ENCODE assay signal across 24 mouse cellular contexts in the genomic region with DNA sequence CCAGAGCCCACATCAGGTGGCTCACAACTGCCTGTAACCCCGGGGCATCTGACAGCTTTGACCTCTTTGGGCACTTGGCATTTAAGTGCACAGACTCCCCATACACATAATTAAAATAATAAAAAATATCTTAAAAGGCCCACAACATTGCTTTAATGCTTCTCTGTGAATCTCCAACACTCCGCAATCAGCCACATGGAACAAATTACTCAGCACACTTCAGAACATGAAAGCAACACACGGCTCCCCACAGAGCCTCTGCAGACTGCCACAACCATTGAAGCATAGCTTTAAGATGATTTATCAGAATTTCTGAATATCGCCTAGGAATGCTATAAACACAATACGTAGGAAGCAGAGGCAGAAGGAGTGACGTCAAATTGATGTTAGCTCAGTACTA. TPM values are rescaled to one million over a fixed set of nuclear protein-coding genes. Genes with fewer than 3 reads are reported as not detected.
A peak's percentile ranks its signal among the peaks of the same experiment; 100 is the strongest.
DNase-seq lines count a peak whose midpoint lies in the region; ATAC-seq and TF ChIP-seq lines count a peak whose summit lies in the region.
"Had no signal": no experiment of that assay in that cellular context is flagged by ENCODE, and none has a peak within 500 bp of the region (broad histone marks: within the 10 kb centered on the region; RNA-seq: fewer than 3 reads in every experiment).

No protein-coding gene starts in this region.

- H3K9me3 ChIP-seq in midbrain, embryonic 14.5 days (ENCODE audit: control insufficient read depth, low read length), result no peaks in the 10 kb centered on the region
- H3K9me3 ChIP-seq in midbrain, embryonic 11.5 days (ENCODE audit: control insufficient read depth, low read length), result no peaks in the 10 kb centered on the region
- no peaks in the 10 kb centered on the region for H3K9me3 ChIP-seq in CH12.LX (replicated peaks; ENCODE audit: low read length)
- H3K9me3 ChIP-seq: embryonic facial prominence, embryonic 13.5 days; embryonic facial prominence, embryonic 15.5 days; forebrain, embryonic 10.5 days; forebrain, embryonic 12.5 days had no signal

- H3K36me3 ChIP-seq in midbrain, embryonic 14.5 days (ENCODE audit: control insufficient read depth, insufficient read depth, low read length), result peaks cover 43% of the 10 kb centered on the region
- H3K36me3 ChIP-seq in midbrain, embryonic 11.5 days (ENCODE audit: control insufficient read depth, insufficient read depth, low read length), result peaks cover 18% of the 10 kb centered on the region
- H3K36me3 ChIP-seq in CH12.LX (replicated peaks in 1 of 2; ENCODE audit: control insufficient read depth in 1 of 2, insufficient read depth in 1 of 2, low read length in 1 of 2), result peaks cover 24 to 38% of the 10 kb centered on the region in 2 experiments

- no peak overlapping the region for H3K4me2 ChIP-seq in midbrain, embryonic 14.5 days (ENCODE audit: low read length)
- H3K4me2 ChIP-seq in midbrain, embryonic 11.5 days, result no peak overlapping the region
- H3K4me2 ChIP-seq in CH12.LX (ENCODE audit: insufficient read depth, low read depth, poor library complexity, severe bottlenecking), result no peak overlapping the region
- H3K4me2 ChIP-seq: embryonic facial prominence, embryonic 13.5 days; embryonic facial prominence, embryonic 15.5 days; forebrain, embryonic 12.5 days had no signal

- TF ChIP-seq POLR2A in CH12.LX (IDR thresholded peaks at IDR 0.05; ENCODE audit: low read depth, low read length), result no peak

- H3K79me2 ChIP-seq in CH12.LX (replicated peaks; ENCODE audit: control insufficient read depth, extremely low read depth, insufficient read depth, poor library complexity, severe bottlenecking), result no peaks in the 10 kb centered on the region

- H3K27ac ChIP-seq in midbrain, embryonic 14.5 days (replicated peaks; ENCODE audit: low read depth, low read length), result 0 out of 2 replicates have a peak overlapping the region, but pooled peaks have one; percentile 20
- no peak overlapping the region for H3K27ac ChIP-seq in midbrain, embryonic 11.5 days (ENCODE audit: low read depth, low read length)
- no peak overlapping the region for H3K27ac ChIP-seq in CH12.LX (ENCODE audit: insufficient read depth, low read depth)
- H3K27ac ChIP-seq: embryonic facial prominence, embryonic 13.5 days; embryonic facial prominence, embryonic 15.5 days; forebrain, embryonic 10.5 days; forebrain, embryonic 12.5 days had no signal

- WGBS in midbrain, embryonic 14.5 days, result 88% methylated on average over 6 of the region's 6 CpGs
- 85% methylated on average over 6 of the region's 6 CpGs for WGBS in midbrain, embryonic 11.5 days

- no peak for TF ChIP-seq RAD21 in CH12.LX (IDR thresholded peaks at IDR 0.05; ENCODE audit: low read depth, low read length)

- ATAC-seq in midbrain, embryonic 14.5 days (ENCODE audit: low FRiP score, low TSS enrichment), result no peak
- ATAC-seq in midbrain, embryonic 11.5 days (ENCODE audit: low FRiP score), result no peak
- ATAC-seq: CD4-positive, CD25-positive, alpha-beta regulatory T cell, adult 4 months; forebrain, embryonic 14.5 days; forebrain, embryonic 16.5 days had no signal

- no peaks in the 10 kb centered on the region for H3K27me3 ChIP-seq in midbrain, embryonic 14.5 days (ENCODE audit: control insufficient read depth, insufficient read depth, low read length)
- no peaks in the 10 kb centered on the region for H3K27me3 ChIP-seq in midbrain, embryonic 11.5 days (ENCODE audit: control insufficient read depth, insufficient read depth, low read length)
- H3K27me3 ChIP-seq in CH12.LX (replicated peaks), result no peaks in the 10 kb centered on the region
- H3K27me3 ChIP-seq: embryonic facial prominence, embryonic 13.5 days; embryonic facial prominence, embryonic 15.5 days; forebrain, embryonic 12.5 days had no signal

- no peak overlapping the region for H3K4me3 ChIP-seq in midbrain, embryonic 14.5 days (replicated peaks; ENCODE audit: low read depth, low read length)
- no peak overlapping the region for H3K4me3 ChIP-seq in midbrain, embryonic 11.5 days (ENCODE audit: low read depth, low read length)
- H3K4me3 ChIP-seq in CH12.LX (replicated peaks in 1 of 3; ENCODE audit: low read depth in 2 of 3, low read length in 2 of 3, poor library complexity in 1 of 3), result no peak overlapping the region
- H3K4me3 ChIP-seq: embryonic facial prominence, embryonic 13.5 days; embryonic facial prominence, embryonic 15.5 days; erythroblast, embryonic 14.5 days; forebrain, embryonic 10.5 days; forebrain, embryonic 12.5 days had no signal

- no peak for DNase-seq in midbrain, embryonic 14.5 days
- no peak for DNase-seq in midbrain, embryonic 11.5 days (ENCODE audit: low spot score, missing footprints)
- DNase-seq in CD4-positive helper T cell, adult 2 months (ENCODE audit: low read depth, low spot score), result peak; percentile 17
- DNase-seq in CH12.LX (ENCODE audit: extremely low read depth), result peak; percentile 49
- no peak for DNase-seq in right cerebral cortex, postnatal 14 days
- no peak for DNase-seq in testis, postnatal 14 days (ENCODE audit: low spot score)
- DNase-seq: adrenal gland, adult 2 months; adrenal gland, postnatal 10 days; adrenal gland, postnatal 25 days; cerebellum, adult 11 months; cerebellum, adult 18-20 months; cerebellum, adult 8-10 months; cerebellum, adult 9-11 months; cerebellum, postnatal 14 days; cerebellum, postnatal 36 days; embryo, embryonic 11 days had no signal

- dilution Hi-C loops in CH12.LX (cut with MboI; ENCODE audit: extremely low pct_ligation_motif_present, extremely low pct_unique_long_range_greater_than_20kb, low sequenced_read_pairs), result no loop called here

- TF ChIP-seq CTCF in CH12.LX (conservative IDR thresholded peaks at IDR 0.05 in 1 of 2, IDR thresholded peaks at IDR 0.05 in 1 of 2; ENCODE audit: low read depth in 2 of 2, low read length in 2 of 2), result no peak

- no peaks in the 10 kb centered on the region for H3K4me1 ChIP-seq in midbrain, embryonic 14.5 days (ENCODE audit: control insufficient read depth, insufficient read depth, low read length)
- H3K4me1 ChIP-seq in midbrain, embryonic 11.5 days (ENCODE audit: control insufficient read depth, insufficient read depth, low read length), result no peaks in the 10 kb centered on the region
- H3K4me1 ChIP-seq in CH12.LX (ENCODE audit: control insufficient read depth in 1 of 2, insufficient read depth in 2 of 2), result peaks cover 18 to 42% of the 10 kb centered on the region in 2 experiments
- H3K4me1 ChIP-seq: forebrain, embryonic 12.5 days had no signal

- peak; percentile 68 for TF ChIP-seq EP300 in CH12.LX (IDR thresholded peaks at IDR 0.05; ENCODE audit: low read length)

- H3K9ac ChIP-seq in midbrain, embryonic 14.5 days (replicated peaks; ENCODE audit: low read length), result no peak overlapping the region
- H3K9ac ChIP-seq in midbrain, embryonic 11.5 days (ENCODE audit: low read length), result no peak overlapping the region
- no peak overlapping the region for H3K9ac ChIP-seq in CH12.LX (ENCODE audit: insufficient read depth, low read depth)
- H3K9ac ChIP-seq: embryonic facial prominence, embryonic 13.5 days; embryonic facial prominence, embryonic 15.5 days; forebrain, embryonic 12.5 days had no signal

- in situ Hi-C loops in CH12.LX (cut with MboI; ENCODE audit: low pct_ligation_motif_present, low pct_unique_long_range_greater_than_20kb, low sequenced_read_pairs), result no loop called here

TF ChIP-seq in CH12.LX, 34 proteins besides CTCF, POLR2A, EP300 and RAD21:
- no peak for TF ChIP-seq SMC3 (IDR thresholded peaks at IDR 0.05; ENCODE audit: low read depth, low read length)
- no peak for TF ChIP-seq ETS1 (conservative IDR thresholded peaks at IDR 0.05; ENCODE audit: low read depth, low read length)
- TF ChIP-seq JUND (conservative IDR thresholded peaks at IDR 0.05; ENCODE audit: low read depth, low read length), result peak; percentile 87
- no peak for TF ChIP-seq TCF12 (IDR thresholded peaks at IDR 0.05; ENCODE audit: low read depth, low read length)
- no peak for TF ChIP-seq USF2 (conservative IDR thresholded peaks at IDR 0.05; ENCODE audit: low read depth, low read length)
- no peak for TF ChIP-seq ZKSCAN1 (IDR thresholded peaks at IDR 0.05; ENCODE audit: borderline replicate concordance, low read depth, low read length)
- no peak for TF ChIP-seq NRF1 (IDR thresholded peaks at IDR 0.05; ENCODE audit: low read depth, low read length)
- TF ChIP-seq JUN (IDR thresholded peaks at IDR 0.05; ENCODE audit: insufficient read depth, low read depth, low read length), result peak; percentile 61
- TF ChIP-seq USF1 (IDR thresholded peaks at IDR 0.05; ENCODE audit: low read depth, low read length), result no peak
- TF ChIP-seq ZNF384 (IDR thresholded peaks at IDR 0.05; ENCODE audit: low read depth, low read length), result no peak

RNA-seq across cellular contexts. Expression of a gene that starts 20.4 kb away (rescaled TPM):
- polyA plus RNA-seq in midbrain, embryonic 14.5 days (2014; fragmentation: Nextera tagmentation; extraction: Ambion mirVana), result 3.6 and 5.1 TPM in 2 replicates
- 2.2 and 2.6 TPM in 2 replicates for polyA plus RNA-seq in midbrain, embryonic 11.5 days (2014; fragmentation: Nextera tagmentation; extraction: Ambion mirVana)
- total RNA-seq in CH12.LX (2012; rRNA removed) (2.3 and 2.7 TPM in 2 replicates), CH12.LX (2014; rRNA removed) (2.5 and 2.6 TPM in 2 replicates)
- polyA plus RNA-seq in CH12.LX (2012; ENCODE audit: insufficient read length, low read depth), result 2.6 and 3.0 TPM in 2 replicates

RNA-seq across cellular contexts. Expression of a gene that starts 26.8 kb away (rescaled TPM):
- 69.1 and 103 TPM in 2 replicates for polyA plus RNA-seq in midbrain, embryonic 14.5 days (2014; fragmentation: Nextera tagmentation; extraction: Ambion mirVana)
- polyA plus RNA-seq in midbrain, embryonic 11.5 days (2014; fragmentation: Nextera tagmentation; extraction: Ambion mirVana), result 87.6 and 98.2 TPM in 2 replicates
- total RNA-seq in CH12.LX (2012; rRNA removed) (12.7 and 15.8 TPM in 2 replicates), CH12.LX (2014; rRNA removed) (14.3 and 17.7 TPM in 2 replicates)
- 22.8 and 30.4 TPM in 2 replicates for polyA plus RNA-seq in CH12.LX (2012; ENCODE audit: insufficient read length, low read depth)

Comparison
In these comparisons a context has a peak if more than half of its experiments do, and no peak if none do; other contexts are left out.
1. DNase-seq: peak in CD4-positive helper T cell, adult 2 months (single experiment) and CH12.LX (single experiment); none in midbrain, embryonic 14.5 days (single experiment), midbrain, embryonic 11.5 days (single experiment), right cerebral cortex, postnatal 14 days (single experiment) and testis, postnatal 14 days (single experiment).